Mouse (Mus musculus) testis, postnatal 14 days (tissue): ENCODE measurements at regions not wholly inside any gene's neighbourhood (a gene's known extent, or its start where the extent isn't known, plus 50 kb on each side); places are given as distances from the start of the nearest gene placed in this dataset.
"Not testable (repeated sequence)": the region's sequence is repeated elsewhere in the genome, so short reads cannot be mapped to it uniquely, and the experiment has no call there.

Experiments used
- DNase-seq: peaks from one replicate; pipeline ENCODE4 v3.0.0; 2021; ENCODE audit warnings: low spot score

DNA sequence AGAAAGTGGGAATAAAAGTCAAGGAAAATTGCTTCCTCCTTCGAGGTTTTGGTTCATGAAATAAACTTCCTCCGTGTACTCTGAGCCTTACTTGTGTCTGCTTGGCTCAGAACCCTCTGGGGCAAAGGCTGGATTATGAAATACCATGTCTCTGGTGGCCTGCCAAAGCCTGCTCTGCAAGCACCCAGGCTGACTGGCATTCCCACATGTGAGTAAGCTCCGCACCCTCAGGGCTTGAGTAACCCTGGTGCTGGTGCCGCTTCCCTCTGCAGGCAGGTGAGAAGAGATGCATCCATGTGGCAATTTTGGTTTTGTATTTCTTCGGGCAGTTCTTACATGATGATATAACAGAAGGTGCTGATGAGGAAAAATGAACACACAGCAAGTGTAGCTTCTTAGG lies 66.0 kb downstream of the Nr2f2 start:
- DNase-seq, result peak; percentile 20

DNA sequence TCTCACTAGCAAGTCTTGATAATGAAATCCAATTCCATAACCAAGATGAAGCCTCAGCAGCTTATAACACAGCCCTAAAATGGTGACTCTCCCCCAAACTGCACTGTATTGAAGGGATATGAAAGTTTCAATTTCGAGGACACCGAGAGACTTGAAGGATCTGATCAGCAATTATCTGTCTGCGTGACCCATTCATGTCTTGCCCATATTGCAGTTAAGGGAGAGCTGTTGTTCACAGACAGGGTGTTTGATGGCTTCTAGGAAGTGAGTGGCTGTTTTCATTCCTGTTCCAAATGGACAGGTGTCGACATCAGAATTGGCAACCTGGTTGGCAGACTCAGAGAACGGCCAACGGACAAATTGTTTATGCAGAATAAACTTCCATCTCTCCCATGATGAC lies 75.1 kb downstream of the Nr2f2 start:
- DNase-seq, result no peak

DNA sequence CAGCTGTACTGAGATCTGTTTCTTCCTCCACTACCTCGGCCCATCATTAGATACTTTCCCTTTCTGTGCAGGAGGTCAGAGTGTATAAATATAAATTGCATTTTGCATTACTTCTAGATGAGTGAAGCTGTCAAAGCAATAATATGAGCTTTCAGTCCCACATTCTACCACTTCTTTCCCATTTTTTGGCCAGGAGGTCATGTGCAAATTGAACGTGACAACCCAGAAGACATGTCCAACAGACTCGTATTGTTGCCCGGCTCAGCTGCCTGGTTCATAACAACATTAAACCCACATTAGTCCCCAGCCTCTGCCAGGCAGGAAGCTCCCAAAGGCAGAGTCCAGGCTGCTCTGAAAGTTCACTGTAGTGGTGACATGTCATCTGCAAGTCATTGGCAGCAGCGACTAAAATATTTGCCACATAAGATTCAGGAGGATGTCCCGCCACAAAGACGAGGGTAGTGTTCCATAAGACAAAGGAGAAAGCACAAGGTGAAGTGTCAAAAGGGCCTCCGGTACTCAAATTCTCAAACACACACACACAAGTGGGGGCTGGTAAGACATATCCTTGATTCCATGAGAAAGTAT lies 75.7 kb downstream of the Nr2f2 start:
- DNase-seq, result no peak

DNA sequence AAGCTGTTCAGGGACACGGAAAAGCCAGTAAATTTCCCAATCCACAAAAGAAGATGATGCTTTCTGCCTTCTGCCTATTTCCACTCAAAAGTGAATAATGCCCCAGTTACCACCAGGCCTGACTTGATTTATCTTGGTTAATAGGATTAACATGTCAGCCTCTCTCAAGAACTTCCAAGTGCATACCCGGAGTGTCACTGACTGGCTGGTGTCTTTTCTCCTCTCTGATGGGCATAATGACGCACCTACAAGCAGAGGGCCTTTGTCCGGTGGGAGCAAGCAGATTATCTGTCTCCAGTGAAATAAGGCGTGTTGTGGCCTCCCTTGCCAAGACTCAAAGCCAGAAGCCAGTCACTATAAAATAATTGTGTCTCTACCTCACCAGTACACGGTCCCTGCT lies 76.3 kb downstream of the Nr2f2 start:
- no peak for DNase-seq

DNA sequence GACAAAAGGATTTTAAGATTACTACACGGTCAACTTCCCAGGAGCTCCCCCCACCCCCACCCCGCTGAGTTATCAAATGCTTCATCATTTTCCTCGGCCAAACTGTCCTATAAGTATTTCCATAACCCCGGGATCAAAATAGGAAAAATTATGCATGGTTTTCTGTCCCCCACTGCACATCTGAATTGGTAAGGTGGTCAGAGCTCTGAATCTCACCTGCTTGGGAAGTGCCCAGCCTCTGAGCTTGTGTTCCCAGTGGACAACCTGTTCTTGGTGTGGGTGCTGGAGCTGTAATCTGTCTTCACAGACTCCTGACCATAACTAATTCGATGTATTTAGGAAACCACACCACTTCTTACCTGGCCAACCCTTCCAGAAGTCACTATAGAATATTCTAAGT lies 77.9 kb downstream of the Nr2f2 start:
- DNase-seq, result no peak

DNA sequence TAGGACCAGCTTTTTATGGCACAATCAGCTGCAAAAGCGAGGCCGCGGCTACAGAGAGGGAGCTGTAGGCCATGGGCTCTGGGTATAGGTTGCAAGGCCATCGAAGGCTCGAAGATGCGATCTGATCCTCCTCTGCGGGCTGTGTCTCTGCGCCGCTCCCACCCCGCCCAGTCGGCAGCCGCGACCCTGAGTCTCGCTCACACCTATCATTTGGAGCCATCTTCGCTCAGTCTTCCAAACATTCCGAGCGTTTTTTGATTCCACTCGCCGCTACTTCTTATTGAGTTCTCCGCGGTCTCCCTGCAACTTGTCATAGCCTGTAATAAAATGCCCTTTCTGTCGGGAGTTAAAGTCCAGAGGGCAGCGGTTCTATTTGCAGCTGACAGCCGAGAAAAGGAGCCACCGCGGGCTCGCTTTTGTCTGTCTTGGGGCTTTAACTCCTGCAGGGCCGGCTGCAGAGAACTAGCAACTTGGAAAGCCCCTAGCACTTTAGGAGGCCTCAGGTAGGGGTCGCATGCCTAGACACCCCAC lies 78.6 kb downstream of the Nr2f2 start:
- no peak for DNase-seq

DNA sequence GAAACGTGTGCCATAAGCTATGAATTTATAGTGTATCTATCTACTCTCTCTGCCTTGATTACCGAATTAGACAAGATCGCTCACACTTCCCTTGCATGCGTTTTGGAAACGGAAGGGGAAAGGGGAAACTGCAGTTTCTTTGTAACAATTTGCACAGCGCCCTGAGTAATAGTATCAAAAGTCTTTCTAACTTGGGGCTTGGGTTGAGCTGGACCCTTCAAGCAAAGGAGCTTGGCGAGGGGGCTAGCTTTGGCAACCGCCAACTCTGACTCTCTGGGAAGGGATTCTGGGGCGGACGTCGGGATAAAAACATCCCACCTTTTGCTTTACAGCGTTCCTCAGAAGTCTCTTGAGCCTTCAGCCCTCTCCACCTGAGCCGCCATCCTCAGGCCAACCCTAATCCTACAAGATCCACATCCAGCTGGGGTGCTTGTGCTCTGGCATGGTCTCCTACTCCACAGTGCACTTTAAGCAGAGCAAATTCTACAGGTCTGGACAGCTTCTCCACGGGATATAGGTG lies 79.6 kb downstream of the Nr2f2 start:
- peak; percentile 5 for DNase-seq

DNA sequence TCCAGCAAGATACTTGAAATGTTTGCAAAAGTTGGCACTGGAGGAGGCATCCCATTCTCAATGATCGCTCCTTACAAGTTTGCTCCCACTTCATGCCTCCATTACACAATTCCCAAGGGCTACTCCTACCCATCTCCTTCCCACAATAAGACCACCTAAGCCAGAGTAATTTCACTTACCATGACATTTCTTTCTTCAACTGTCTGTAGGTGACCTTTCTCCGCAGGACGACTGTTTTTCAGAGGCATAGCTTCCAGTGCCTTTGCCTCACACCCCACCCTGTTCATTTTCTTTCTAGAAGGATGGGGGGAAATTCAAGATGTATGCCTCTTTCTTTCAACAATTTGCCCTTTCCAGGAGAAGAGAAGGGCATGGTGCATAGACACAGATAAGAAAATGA lies 81.2 kb downstream of the Nr2f2 start:
- no peak for DNase-seq

DNA sequence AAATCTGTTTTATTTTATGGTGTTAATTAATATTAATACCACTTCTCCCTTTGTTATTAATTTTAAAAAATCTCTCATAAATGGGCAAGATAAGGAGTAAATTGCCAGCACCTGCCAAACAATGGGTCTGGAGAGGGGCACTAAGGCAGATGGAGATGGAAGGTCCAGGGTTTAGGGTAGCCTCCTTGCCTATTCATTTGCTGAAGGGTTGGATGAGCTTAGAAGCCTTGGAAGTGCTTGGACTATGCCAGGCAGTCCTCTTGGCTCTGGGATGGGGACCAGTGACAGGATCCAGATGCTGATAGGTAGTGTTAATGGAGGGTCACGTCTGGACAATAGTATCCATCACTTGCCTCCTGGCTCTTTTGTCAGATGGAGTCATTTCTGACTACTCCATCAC lies 82.7 kb downstream of the Nr2f2 start:
- no peak for DNase-seq

DNA sequence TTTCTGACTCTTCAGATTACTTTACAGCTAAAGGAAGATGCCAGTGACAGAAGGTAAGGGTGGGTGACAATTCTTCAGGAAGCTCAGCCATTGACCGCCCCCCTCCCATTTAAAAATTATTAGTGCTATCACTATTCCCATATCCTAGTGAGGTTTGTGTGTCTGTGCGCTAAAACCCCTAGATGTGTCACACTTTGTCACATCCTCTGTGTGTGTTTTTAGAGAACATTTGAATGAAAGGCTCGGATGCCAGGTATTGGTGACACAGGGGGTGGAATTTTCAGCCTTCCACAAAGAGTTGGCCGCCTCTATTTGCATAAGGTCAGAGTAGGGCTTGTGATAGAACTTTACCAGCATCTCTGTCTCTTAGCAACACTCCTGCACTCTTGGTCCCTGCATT lies 83.4 kb downstream of the Nr2f2 start:
- no peak for DNase-seq

DNA sequence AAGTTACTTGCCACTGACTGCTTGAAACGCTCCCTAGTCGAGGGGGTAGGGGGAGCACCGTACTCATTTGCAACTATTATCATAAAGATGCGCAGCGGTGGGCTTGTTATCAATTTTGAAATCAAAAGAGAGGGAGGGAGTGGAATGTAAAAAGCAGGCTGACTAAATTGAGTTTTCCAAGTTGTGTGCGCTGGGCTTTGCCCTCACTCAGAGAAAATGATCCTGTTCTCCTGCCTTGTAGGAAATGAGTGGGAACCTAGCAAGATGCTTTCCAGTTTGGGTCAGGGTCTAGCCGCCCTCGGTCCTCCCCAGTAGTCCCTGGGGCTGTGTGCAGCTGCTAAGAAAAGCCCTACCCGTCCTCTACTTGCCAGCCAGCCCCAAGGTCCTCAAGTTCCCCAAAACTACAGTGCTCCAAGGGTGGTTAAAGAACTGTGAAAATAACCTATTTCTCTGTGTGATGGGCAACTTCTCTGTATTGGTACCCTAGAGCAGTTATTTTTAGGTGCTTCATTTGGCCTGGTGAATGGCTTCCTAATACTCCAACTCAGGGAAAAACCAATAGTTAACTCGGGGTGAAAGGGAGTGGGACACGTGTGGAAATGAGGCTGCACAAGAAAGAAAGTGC lies 84.5 kb downstream of the Nr2f2 start:
- no peak for DNase-seq

DNA sequence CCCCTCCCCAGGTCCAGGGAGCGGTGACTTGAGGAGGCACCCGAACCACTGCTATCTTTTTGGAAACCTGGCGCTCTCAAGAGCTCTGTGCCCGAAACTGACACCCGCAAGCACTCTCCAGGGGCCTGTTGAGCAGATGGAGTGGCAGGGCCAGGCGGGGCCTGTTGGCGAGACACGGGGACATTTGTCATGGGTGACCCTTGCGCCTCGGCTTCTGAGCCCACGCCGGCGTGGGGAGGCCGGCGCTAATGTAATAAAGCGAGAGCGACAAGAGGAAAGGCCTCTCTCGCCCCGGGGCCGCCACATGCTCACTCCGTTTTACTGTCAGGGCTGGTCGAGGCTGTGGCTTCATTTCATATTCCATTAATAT lies 85.2 kb downstream of the Nr2f2 start:
- no peak for DNase-seq

DNA sequence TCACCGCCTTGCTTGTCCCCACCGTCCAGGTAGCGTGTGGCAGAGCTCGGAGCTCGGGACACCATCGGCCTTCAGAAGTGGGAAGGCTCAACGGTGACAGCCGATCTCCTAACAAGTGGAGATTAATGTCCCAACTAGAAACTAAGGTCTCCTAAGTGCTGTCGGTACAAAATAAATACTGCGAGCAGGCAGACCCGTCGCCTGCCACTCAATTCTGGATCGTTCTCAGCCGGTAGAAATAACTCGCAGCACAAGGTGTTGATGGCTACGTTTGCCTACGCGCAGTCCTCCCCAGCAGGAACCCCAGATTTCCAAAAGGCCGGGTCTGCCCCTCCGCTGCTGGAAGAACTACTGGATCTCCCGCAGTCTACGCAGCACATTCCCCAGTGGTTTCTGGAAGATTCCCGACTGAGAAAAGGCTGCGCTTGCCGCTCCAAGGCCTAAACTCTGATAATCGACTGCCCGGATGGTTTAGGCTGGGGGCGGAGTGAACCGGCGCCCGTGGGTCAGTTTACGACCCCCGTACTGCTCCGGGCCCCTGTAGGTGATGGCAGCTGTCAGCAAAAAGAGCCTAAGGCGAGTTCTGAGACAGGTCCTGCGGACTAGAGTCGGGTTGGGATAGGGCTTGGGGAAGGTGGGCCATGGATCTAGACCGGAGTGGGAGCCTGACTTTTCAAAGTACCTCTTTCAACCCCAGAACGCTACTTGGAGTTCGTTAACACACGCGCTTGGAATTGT lies 85.7 kb downstream of the Nr2f2 start:
- DNase-seq, result no peak

DNA sequence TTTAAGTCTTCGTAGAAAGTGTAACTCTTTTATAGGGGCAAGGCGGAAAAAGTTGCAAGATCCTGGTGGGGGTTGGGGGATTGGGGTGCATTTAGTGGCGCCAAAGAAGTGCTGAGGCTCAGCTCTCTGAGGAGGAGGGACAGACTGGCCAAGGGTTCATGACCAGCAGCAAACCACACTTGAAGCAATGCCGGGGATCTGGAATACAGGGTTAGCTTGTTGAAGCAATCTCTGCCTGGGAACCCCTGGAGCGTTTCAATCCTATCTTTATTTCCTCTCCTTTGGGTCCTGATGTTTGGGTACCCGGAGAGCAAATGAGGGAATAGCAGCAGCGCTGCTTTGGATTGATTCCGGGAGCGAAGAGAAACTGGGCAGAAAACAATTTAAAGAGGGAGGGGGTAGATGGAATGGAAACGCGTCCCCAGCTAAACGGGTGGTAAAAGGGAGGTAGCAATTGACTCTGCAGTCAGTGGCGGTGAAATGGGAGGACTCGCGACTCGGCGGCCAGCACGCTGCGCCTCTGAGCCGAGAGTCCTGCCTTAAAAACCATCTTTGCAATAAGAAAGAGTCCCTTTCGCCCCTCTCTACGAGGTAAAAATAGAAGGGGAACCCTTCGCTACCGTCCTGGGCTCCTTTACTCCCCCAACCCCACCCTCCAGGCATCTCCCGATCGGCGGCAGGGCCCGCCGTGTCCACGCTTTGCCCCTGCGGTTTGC lies 86.5 kb downstream of the Nr2f2 start:
- DNase-seq, result no peak

DNA sequence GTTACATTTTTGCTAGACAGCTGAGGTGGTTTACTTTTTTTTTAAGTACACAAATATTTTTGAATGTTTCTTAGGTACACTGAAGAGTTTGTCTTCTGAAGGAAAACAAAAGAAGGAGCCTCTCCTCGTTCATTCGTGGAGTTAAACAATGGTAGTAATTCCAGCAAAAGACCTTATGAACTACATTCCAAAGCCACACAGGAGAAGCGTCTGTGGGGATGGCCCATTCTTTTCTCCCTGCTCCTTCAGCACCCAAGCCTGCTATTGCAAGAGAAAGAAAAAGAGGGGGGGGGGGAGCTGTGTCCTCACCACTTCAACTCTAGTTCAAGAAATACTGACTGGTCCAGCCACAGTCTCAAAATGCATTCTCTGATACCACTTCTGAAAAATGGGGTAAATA lies 87.4 kb downstream of the Nr2f2 start:
- DNase-seq, result no peak

DNA sequence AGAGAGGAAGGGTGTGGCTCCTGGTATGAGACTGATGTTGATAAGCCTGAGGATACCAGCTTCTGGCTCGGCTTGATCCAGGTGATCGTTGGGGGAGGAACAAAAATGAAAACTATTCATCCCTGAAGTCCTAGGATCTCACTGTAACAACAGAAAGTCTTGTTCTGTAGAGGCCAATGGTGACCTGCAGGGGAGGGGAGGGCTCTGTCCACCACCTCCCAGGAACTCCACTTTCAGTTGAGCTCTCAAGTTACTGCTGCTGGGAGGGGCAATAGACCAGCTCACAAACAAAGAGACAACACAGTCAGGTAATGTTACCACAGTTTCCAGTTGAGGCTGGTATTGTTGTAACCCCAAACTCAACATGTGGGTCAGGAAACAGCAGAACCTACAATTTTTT lies 90.5 kb downstream of the Nr2f2 start:
- DNase-seq, result no peak

DNA sequence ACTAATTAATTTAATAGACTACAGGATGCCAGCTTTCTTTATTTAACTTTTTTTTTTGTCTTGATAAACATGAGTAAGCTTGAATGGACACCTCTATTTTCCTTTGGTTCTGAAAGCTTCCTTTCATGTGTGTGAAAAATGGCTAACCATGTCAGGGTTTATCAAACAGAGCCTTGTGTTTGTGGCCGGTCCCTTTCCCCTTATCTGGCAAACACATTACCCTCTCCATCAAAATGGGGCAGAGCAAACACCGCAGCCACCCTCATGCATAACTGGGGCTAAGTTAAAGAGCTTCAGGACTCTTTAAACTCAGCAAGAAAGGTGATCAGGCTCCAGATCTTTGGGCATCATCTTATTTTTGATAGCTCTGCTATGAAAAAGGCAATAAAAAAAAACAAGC lies 92.2 kb downstream of the Nr2f2 start:
- DNase-seq, result no peak

DNA sequence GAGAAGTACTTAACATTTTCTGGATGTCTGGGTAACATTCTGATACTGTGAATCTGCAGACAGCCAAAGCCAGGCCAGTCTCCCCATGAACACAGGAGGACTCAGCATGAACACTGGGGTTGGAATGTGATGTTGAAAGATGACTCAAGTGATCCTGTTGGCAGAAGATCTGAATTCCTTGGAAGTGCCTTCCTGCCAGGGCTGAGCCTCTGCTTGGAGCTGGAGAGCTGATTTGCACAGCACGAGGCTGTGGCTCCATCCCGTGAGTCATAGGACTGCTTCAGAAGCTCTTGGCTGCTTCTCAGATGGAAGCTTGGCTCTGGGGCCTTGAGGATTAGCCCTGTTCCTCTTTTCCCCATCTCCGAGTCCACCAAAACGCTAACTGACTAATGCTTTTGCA lies 99.5 kb downstream of the Nr2f2 start:
- peak; percentile 21 for DNase-seq

DNA sequence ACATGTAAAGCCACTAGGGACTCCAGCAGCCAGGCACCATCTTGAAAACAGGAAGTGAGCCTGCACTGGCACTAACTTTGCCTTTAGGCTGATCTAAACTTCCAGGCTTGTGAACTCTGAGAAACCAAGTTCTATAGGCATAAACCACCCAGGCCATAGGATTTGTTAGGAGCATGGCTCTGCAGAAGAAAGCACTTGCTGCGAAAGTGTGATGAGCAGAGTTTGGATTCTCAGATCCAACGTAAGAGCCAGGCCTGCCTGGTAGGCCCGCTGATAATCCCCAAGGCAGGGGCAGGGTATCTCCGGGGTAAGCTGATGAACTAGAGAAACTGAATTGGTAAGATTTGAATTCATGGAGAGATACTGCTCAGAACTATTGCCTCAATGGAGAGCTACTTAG lies 109.7 kb downstream of the Nr2f2 start:
- DNase-seq, result no peak

DNA sequence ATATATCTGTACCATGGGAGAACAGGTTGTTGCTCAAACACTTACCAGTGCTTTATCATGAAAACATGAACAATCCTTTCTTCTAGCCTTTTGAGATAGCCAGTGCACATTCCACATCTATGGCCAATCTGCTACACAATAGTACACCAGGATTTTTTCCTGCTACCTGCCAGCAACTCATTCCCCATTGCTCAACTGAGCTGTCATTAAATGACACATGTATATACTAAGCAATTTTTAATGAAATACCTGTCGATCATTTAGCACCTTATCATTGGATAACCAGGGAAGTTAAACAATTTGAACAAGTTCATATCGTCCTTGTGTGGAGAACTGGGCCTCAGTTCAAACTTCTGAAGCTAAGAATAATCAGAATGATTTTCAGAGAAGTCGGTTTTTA lies 111.5 kb downstream of the Nr2f2 start:
- DNase-seq, result no peak

DNA sequence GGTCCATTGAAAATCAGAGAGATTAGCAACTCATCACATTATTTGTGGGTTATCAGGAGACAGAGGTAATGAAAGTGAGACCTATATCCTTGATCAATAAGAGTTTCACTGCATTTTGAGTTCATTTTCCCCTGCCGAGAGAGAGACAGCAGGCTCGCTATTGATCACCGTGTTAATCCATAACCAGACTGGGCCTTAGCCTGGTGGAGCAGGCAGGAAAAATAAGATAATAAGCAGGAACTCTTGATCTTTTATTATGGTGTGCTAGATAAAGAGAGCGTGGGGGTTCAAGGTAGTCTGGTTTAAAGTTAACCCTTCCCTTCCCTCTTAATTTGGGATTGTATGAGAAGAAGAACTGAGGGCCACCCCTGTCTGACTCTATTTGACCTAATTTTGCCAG lies 113.3 kb downstream of the Nr2f2 start:
- DNase-seq, result no peak

DNA sequence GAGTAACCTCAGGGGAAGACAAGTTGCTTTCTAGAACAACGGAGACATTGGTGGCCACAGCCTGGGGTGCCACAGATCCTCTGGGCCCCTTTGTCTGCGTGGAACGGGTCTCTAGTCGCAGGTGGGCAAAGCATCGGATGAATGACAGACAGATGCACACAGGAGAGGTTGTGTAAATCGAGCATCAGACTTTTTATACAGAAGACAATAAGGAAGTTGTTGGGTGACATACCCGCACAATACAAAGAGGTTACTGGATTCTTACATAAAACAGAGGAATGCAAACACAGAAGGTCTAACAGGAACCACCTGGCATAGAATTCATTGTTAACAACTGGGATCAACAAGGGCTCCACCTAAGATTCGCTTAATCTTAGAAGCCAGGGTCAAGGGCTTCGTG lies 127.5 kb downstream of the Nr2f2 start:
- DNase-seq, result not testable (repeated sequence)

DNA sequence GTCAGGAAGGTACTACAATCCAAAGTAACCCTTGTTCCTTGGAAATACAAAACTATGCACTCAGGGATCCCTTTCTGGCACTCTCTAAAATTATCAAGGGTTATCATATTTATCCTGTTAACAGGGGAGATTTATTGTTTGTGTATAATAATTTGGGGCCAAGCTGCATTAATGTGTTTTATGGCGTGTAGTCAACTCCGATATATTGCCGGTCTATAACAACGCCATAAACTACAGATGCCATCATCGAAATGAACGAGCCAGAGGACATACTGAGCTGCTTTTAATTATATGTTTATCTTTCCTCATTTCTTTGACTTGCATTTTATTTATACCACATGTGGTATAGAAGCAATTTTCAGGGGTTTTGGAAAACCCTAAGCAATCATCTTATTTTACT lies 147.2 kb downstream of the Nr2f2 start:
- no peak for DNase-seq
